Mouse (Mus musculus) stomach, embryonic 16.5 days (tissue): Measurements from ENCODE around the gene Prrc2b. TPM values are rescaled to one million over a fixed set of nuclear protein-coding genes. Genes with fewer than 3 reads are reported as not detected.

Experiments used
- ATAC-seq: fragments of 200-750 bp; cut with Nextera tagmentation; 2 replicates; pipeline ENCODE4 v1.8.0; 2017; ENCODE audit warnings: moderate number of reproducible peaks, moderate TSS enrichment; ENCODE audit not compliant: insufficient read depth, low FRiP score
- H3K27ac ChIP-seq: fragments of 300-500 bp; sonication (generic); 2 replicates; pipeline ENCODE4 v1.5.1; 2014; ENCODE audit warnings: low read length
- H3K27me3 ChIP-seq: fragments of 300-500 bp; sonication (generic); 2 replicates; pipeline ENCODE4 v1.6.1; 2014; ENCODE audit warnings: low read length, control low read depth, mixed read lengths; ENCODE audit not compliant: control insufficient read depth, insufficient read depth
- H3K36me3 ChIP-seq: fragments of 300-500 bp; sonication (generic); 2 replicates; pipeline ENCODE4 v1.6.1; 2014; ENCODE audit warnings: low read length; ENCODE audit not compliant: control insufficient read depth, insufficient read depth
- H3K4me1 ChIP-seq: fragments of 300-500 bp; sonication (generic); 2 replicates; pipeline ENCODE4 v1.6.1; 2014; ENCODE audit warnings: low read length, control low read depth, mixed read lengths; ENCODE audit not compliant: control insufficient read depth, insufficient read depth
- H3K4me2 ChIP-seq: fragments of 300-500 bp; sonication (generic); 2 replicates; pipeline ENCODE4 v1.6.1; 2014; ENCODE audit warnings: low read depth, low read length, mixed read lengths
- H3K4me3 ChIP-seq: fragments of 300-500 bp; sonication (generic); replicated peaks from 2 replicates; pipeline ENCODE4 v1.5.1; 2014; ENCODE audit warnings: mild to moderate bottlenecking, low read length
- H3K9ac ChIP-seq: fragments of 300-500 bp; sonication (generic); 2 replicates; pipeline ENCODE4 v1.6.1; 2014; ENCODE audit warnings: low read length
- H3K9me3 ChIP-seq: fragments of 300-500 bp; sonication (generic); replicated peaks from 2 replicates; pipeline ENCODE4 v1.6.1; 2016; ENCODE audit warnings: low read length, control low read depth; ENCODE audit not compliant: control insufficient read depth
- WGBS: fragments of 180-500 bp; shearing (Covaris S2); extraction: QIAGEN DNeasy Blood & Tissue Kit; methylation state at CpG from one replicate; pipeline ENCODE4 v1.1.7; 2014; 5-methylcytosine and 5-hydroxymethylcytosine counted together
- polyA plus RNA-seq: library from polyadenylated mRNA; unstranded; fragments of >200 nt; fragmentation: Nextera tagmentation; extraction: Ambion mirVana; gene quantifications from 2 replicates; pipeline ENCODE4 v1.2.1, GENCODE M21; 2015

Gene Prrc2b
- polyA plus RNA-seq, result 22.7 and 27.3 TPM in 2 replicates

- under 1% methylated on average over 72 of the region's 117 CpGs for WGBS
- H3K4me3 ChIP-seq, result peak within 1 kb of the TSS; percentile 94
- ATAC-seq, result peak; percentile 80
These were observed at the start of gene Prrc2b for GRCm38 (mm10) chr2:32150924-32151659. Gene Prrc2b, plus strand, starts transcription at chr2:32151082.

GRCm38 (mm10) chr2:32102944-32103343 is 47.9 kb upstream of the Prrc2b start:
- Histone ChIP-seq H3K9me3 (no peaks in the 10 kb centered on the region), H3K4me3 (no peak overlapping the region)
- ATAC-seq, result no peak

More at GRCm38 (mm10) chr2:32150924-32151659, at the start of gene Prrc2b:
- H3K4me2 ChIP-seq, result peak within 1 kb of the TSS; percentile 92
- H3K27ac ChIP-seq, result peak within 1 kb of the TSS; percentile 99
- H3K36me3 ChIP-seq, result no peaks in the 10 kb centered on the region
- H3K27me3 ChIP-seq, result no peaks in the 10 kb centered on the region
- H3K4me1 ChIP-seq, result peaks cover 38% of the 10 kb centered on the region
- H3K9me3 ChIP-seq, result no peaks in the 10 kb centered on the region
- H3K9ac ChIP-seq, result peak within 1 kb of the TSS; percentile 100

DNA sequence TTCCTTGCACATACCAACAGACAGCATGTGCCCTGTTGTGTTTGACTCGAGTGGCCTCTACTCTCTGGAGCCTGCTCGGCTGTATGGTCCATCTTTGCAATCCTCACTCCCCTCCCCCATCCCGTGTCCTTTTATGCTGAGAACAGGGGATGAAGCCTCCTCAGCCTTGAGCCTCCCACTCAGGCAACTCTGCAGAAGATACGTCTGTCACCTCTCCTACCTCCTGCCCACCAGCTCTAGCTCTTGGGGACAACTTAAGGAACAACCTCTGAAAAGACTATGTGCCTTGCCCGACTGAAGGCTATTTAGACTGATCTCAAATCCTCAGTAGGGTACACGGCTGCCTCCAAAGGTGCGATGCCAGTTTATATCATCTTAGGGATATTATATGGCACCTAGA is 47.3 kb upstream of the Prrc2b start:
- Histone ChIP-seq H3K4me1 (no peaks in the 10 kb centered on the region), H3K4me3 (no peak overlapping the region), H3K9me3 (no peaks in the 10 kb centered on the region), H3K36me3 (no peaks in the 10 kb centered on the region), H3K27ac (no peak overlapping the region), H3K27me3 (no peaks in the 10 kb centered on the region), H3K4me2 (no peak overlapping the region), H3K9ac (no peak overlapping the region)
- 72% methylated on average over 7 of the region's 7 CpGs for WGBS
- ATAC-seq, result no peak

More at GRCm38 (mm10) chr2:32102944-32103343, 47.9 kb upstream of the Prrc2b start:
- Histone ChIP-seq H3K27ac (no peak overlapping the region), H3K9ac (no peak overlapping the region), H3K4me1 (no peaks in the 10 kb centered on the region), H3K27me3 (no peaks in the 10 kb centered on the region), H3K36me3 (no peaks in the 10 kb centered on the region), H3K4me2 (no peak overlapping the region)
- WGBS, result 57% methylated on average over 5 of the region's 5 CpGs

GRCm38 (mm10) chr2:32104122-32104521 is 46.8 kb upstream of the Prrc2b start:
- H3K9ac ChIP-seq, result no peak overlapping the region
- no peaks in the 10 kb centered on the region for H3K4me1 ChIP-seq
- H3K27me3 ChIP-seq, result no peaks in the 10 kb centered on the region
- no peak for ATAC-seq
- H3K4me2 ChIP-seq, result no peak overlapping the region
- no peak overlapping the region for H3K27ac ChIP-seq
- H3K4me3 ChIP-seq, result no peak overlapping the region
- WGBS, result 83% methylated on average over 7 of the region's 7 CpGs
- H3K9me3 ChIP-seq, result no peaks in the 10 kb centered on the region
- H3K36me3 ChIP-seq, result no peaks in the 10 kb centered on the region

- WGBS, result 82% methylated on average over 16 of the region's 16 CpGs
- no peaks in the 10 kb centered on the region for H3K4me1 ChIP-seq
- H3K4me2 ChIP-seq, result no peak overlapping the region
- no peaks in the 10 kb centered on the region for H3K9me3 ChIP-seq
- no peaks in the 10 kb centered on the region for H3K36me3 ChIP-seq
- H3K27me3 ChIP-seq, result no peaks in the 10 kb centered on the region
- no peak overlapping the region for H3K4me3 ChIP-seq
- H3K27ac ChIP-seq, result peak overlapping the region; percentile 11; the same call in 1 of the 2 replicates
- ATAC-seq, result no peak
- H3K9ac ChIP-seq, result no peak overlapping the region
These were observed 45.6 kb upstream of the Prrc2b start for GRCm38 (mm10) chr2:32105117-32105913.

GRCm38 (mm10) chr2:32105930-32106329 is 45.0 kb upstream of the Prrc2b start:
- Histone ChIP-seq H3K9me3 (no peaks in the 10 kb centered on the region), H3K36me3 (no peaks in the 10 kb centered on the region), H3K27me3 (no peaks in the 10 kb centered on the region), H3K27ac (no peak overlapping the region; the same call in 1 of the 2 replicates), H3K4me1 (no peaks in the 10 kb centered on the region), H3K9ac (no peak overlapping the region), H3K4me2 (no peak overlapping the region), H3K4me3 (no peak overlapping the region)
- no peak for ATAC-seq
- WGBS, result 76% methylated on average over 7 of the region's 7 CpGs

DNA sequence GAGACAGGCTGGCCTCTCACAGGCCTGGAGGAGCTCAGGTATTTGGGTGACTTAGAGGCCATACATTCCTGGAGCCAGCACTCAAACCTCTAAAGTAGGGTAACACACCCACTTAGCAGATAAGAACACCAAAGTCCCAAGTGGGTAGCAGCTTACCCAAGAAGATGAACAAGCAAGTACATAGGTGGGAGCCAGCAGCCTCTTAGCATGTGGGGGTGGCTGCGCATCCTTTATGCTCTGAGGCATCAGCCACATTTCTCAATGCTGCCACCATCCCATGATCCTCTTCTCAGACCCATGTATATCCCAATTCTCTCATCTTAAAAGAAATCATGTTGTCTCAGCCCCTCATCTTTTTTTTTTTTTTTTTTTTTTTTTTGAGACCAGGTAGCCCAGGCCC is 39.6 kb upstream of the Prrc2b start:
- WGBS, result 88% methylated on average over 1 of the region's 1 CpGs
- H3K27me3 ChIP-seq, result no peaks in the 10 kb centered on the region
- H3K27ac ChIP-seq, result no peak overlapping the region
- no peak overlapping the region for H3K9ac ChIP-seq
- no peak overlapping the region for H3K4me3 ChIP-seq
- H3K36me3 ChIP-seq, result no peaks in the 10 kb centered on the region
- no peak for ATAC-seq
- no peaks in the 10 kb centered on the region for H3K4me1 ChIP-seq
- no peaks in the 10 kb centered on the region for H3K9me3 ChIP-seq
- no peak overlapping the region for H3K4me2 ChIP-seq

DNA sequence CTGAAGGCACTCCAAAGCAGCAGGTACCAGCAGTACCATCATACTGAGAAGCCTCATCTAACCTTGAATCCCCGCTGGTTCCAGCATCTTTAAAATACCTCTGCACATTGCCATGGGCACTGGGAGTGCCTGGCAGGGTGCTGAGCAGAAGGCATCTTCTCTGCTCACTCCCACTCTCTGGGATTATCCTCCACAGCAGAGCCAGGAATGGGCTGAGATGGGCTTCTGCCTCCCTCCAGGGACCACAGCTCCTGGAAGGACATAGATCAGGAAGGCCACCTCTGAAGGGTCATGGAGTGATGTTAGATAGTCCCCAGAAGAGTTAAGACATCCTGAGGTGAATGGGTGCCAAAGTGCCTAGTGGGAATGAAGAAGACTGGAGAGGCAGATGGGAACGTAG is 38.3 kb upstream of the Prrc2b start:
- no peaks in the 10 kb centered on the region for H3K9me3 ChIP-seq
- no peaks in the 10 kb centered on the region for H3K36me3 ChIP-seq
- no peak for ATAC-seq
- H3K4me1 ChIP-seq, result no peaks in the 10 kb centered on the region
- H3K27me3 ChIP-seq, result no peaks in the 10 kb centered on the region
- no peak overlapping the region for H3K27ac ChIP-seq
- 79% methylated on average over 2 of the region's 2 CpGs for WGBS
- no peak overlapping the region for H3K4me3 ChIP-seq
- no peak overlapping the region for H3K4me2 ChIP-seq
- H3K9ac ChIP-seq, result no peak overlapping the region

- H3K9me3 ChIP-seq, result no peaks in the 10 kb centered on the region
- H3K36me3 ChIP-seq, result no peaks in the 10 kb centered on the region
- ATAC-seq, result no peak
- no peaks in the 10 kb centered on the region for H3K4me1 ChIP-seq
- no peaks in the 10 kb centered on the region for H3K27me3 ChIP-seq
- no peak overlapping the region for H3K27ac ChIP-seq
- WGBS, result 85% methylated on average over 4 of the region's 4 CpGs
- H3K4me3 ChIP-seq, result no peak overlapping the region
- H3K4me2 ChIP-seq, result no peak overlapping the region
- H3K9ac ChIP-seq, result no peak overlapping the region
These were observed 35.0 kb upstream of the Prrc2b start for GRCm38 (mm10) chr2:32115851-32116268.
